Mouse (Mus musculus) stomach, embryonic 16.5 days (tissue): ENCODE results near the gene Slc25a13. TPM values are rescaled to one million over a fixed set of nuclear protein-coding genes. Genes with fewer than 3 reads are reported as not detected.

ENCODE experiments used
- ATAC-seq: fragments of 200-750 bp; cut with Nextera tagmentation; 2 replicates; pipeline ENCODE4 v1.8.0; 2017; ENCODE audit warnings: moderate number of reproducible peaks, moderate TSS enrichment; ENCODE audit not compliant: insufficient read depth, low FRiP score
- H3K27ac ChIP-seq: fragments of 300-500 bp; sonication (generic); 2 replicates; pipeline ENCODE4 v1.5.1; 2014; ENCODE audit warnings: low read length
- H3K27me3 ChIP-seq: fragments of 300-500 bp; sonication (generic); 2 replicates; pipeline ENCODE4 v1.6.1; 2014; ENCODE audit warnings: low read length, control low read depth, mixed read lengths; ENCODE audit not compliant: control insufficient read depth, insufficient read depth
- H3K36me3 ChIP-seq: fragments of 300-500 bp; sonication (generic); 2 replicates; pipeline ENCODE4 v1.6.1; 2014; ENCODE audit warnings: low read length; ENCODE audit not compliant: control insufficient read depth, insufficient read depth
- H3K4me1 ChIP-seq: fragments of 300-500 bp; sonication (generic); 2 replicates; pipeline ENCODE4 v1.6.1; 2014; ENCODE audit warnings: low read length, control low read depth, mixed read lengths; ENCODE audit not compliant: control insufficient read depth, insufficient read depth
- H3K4me2 ChIP-seq: fragments of 300-500 bp; sonication (generic); 2 replicates; pipeline ENCODE4 v1.6.1; 2014; ENCODE audit warnings: low read depth, low read length, mixed read lengths
- H3K4me3 ChIP-seq: fragments of 300-500 bp; sonication (generic); replicated peaks from 2 replicates; pipeline ENCODE4 v1.5.1; 2014; ENCODE audit warnings: mild to moderate bottlenecking, low read length
- H3K9ac ChIP-seq: fragments of 300-500 bp; sonication (generic); 2 replicates; pipeline ENCODE4 v1.6.1; 2014; ENCODE audit warnings: low read length
- H3K9me3 ChIP-seq: fragments of 300-500 bp; sonication (generic); replicated peaks from 2 replicates; pipeline ENCODE4 v1.6.1; 2016; ENCODE audit warnings: low read length, control low read depth; ENCODE audit not compliant: control insufficient read depth
- WGBS: fragments of 180-500 bp; shearing (Covaris S2); extraction: QIAGEN DNeasy Blood & Tissue Kit; methylation state at CpG from one replicate; pipeline ENCODE4 v1.1.7; 2014; 5-methylcytosine and 5-hydroxymethylcytosine counted together
- polyA plus RNA-seq: library from polyadenylated mRNA; unstranded; fragments of >200 nt; fragmentation: Nextera tagmentation; extraction: Ambion mirVana; gene quantifications from 2 replicates; pipeline ENCODE4 v1.2.1, GENCODE M21; 2015

Gene Slc25a13
- polyA plus RNA-seq, 1 experiment from 2014 or later, result 33.3 TPM

GRCm38 (mm10) chr6:6196527-6196926 is 20.4 kb downstream of the Slc25a13 start:
- Histone ChIP-seq H3K4me3 (no peak overlapping the region), H3K4me1 (0 out of 2 replicates have a peak, but pooled peaks cover 7% of the 10 kb centered on the region), H3K4me2 (no peak overlapping the region), H3K27me3 (no peaks in the 10 kb centered on the region), H3K27ac (no peak overlapping the region), H3K36me3 (no peaks in the 10 kb centered on the region), H3K9ac (no peak overlapping the region), H3K9me3 (no peaks in the 10 kb centered on the region)
- no peak for ATAC-seq
- WGBS, result 79% methylated on average over 4 of the region's 4 CpGs

GRCm38 (mm10) chr6:6194831-6195230 is 22.1 kb downstream of the Slc25a13 start:
- 85% methylated on average over 6 of the region's 6 CpGs for WGBS
- no peaks in the 10 kb centered on the region for H3K9me3 ChIP-seq
- no peak for ATAC-seq
- no peak overlapping the region for H3K9ac ChIP-seq
- H3K4me1 ChIP-seq, result 0 out of 2 replicates have a peak, but pooled peaks cover 8% of the 10 kb centered on the region
- no peaks in the 10 kb centered on the region for H3K27me3 ChIP-seq
- H3K4me3 ChIP-seq, result no peak overlapping the region
- H3K4me2 ChIP-seq, result no peak overlapping the region
- no peaks in the 10 kb centered on the region for H3K36me3 ChIP-seq
- no peak overlapping the region for H3K27ac ChIP-seq

- H3K4me2 ChIP-seq, result no peak overlapping the region
- ATAC-seq, result no peak
- H3K4me1 ChIP-seq, result 0 out of 2 replicates have a peak, but pooled peaks cover 8% of the 10 kb centered on the region
- 82% methylated on average over 13 of the region's 13 CpGs for WGBS
- H3K4me3 ChIP-seq, result no peak overlapping the region
- H3K27me3 ChIP-seq, result no peaks in the 10 kb centered on the region
- no peaks in the 10 kb centered on the region for H3K9me3 ChIP-seq
- no peak overlapping the region for H3K9ac ChIP-seq
- H3K27ac ChIP-seq, result no peak overlapping the region
- no peaks in the 10 kb centered on the region for H3K36me3 ChIP-seq
These were observed 23.1 kb downstream of the Slc25a13 start for GRCm38 (mm10) chr6:6193906-6194305.

- no peaks in the 10 kb centered on the region for H3K36me3 ChIP-seq
- no peak overlapping the region for H3K4me2 ChIP-seq
These were observed 24.6 kb downstream of the Slc25a13 start for GRCm38 (mm10) chr6:6192413-6192812.

GRCm38 (mm10) chr6:6191596-6192337 is 25.2 kb downstream of the Slc25a13 start:
- Histone ChIP-seq H3K9me3 (no peaks in the 10 kb centered on the region), H3K27me3 (no peaks in the 10 kb centered on the region), H3K9ac (no peak overlapping the region), H3K4me3 (no peak overlapping the region), H3K4me1 (0 out of 2 replicates have a peak, but pooled peaks cover 8% of the 10 kb centered on the region), H3K4me2 (no peak overlapping the region), H3K36me3 (no peaks in the 10 kb centered on the region), H3K27ac (no peak overlapping the region; the same call in 1 of the 2 replicates)
- no peak for ATAC-seq
- 70% methylated on average over 8 of the region's 8 CpGs for WGBS

More at GRCm38 (mm10) chr6:6192413-6192812, 24.6 kb downstream of the Slc25a13 start:
- Histone ChIP-seq H3K27ac (no peak overlapping the region), H3K4me1 (0 out of 2 replicates have a peak, but pooled peaks cover 8% of the 10 kb centered on the region), H3K9ac (no peak overlapping the region), H3K4me3 (no peak overlapping the region), H3K9me3 (no peaks in the 10 kb centered on the region), H3K27me3 (no peaks in the 10 kb centered on the region)
- ATAC-seq, result no peak
- WGBS, result 47% methylated on average over 7 of the region's 7 CpGs

GRCm38 (mm10) chr6:6188970-6189369 is 28.0 kb downstream of the Slc25a13 start:
- H3K4me1 ChIP-seq, result 0 out of 2 replicates have a peak, but pooled peaks cover 8% of the 10 kb centered on the region
- H3K9ac ChIP-seq, result no peak overlapping the region
- no peaks in the 10 kb centered on the region for H3K27me3 ChIP-seq
- WGBS, result 77% methylated on average over 6 of the region's 6 CpGs
- H3K36me3 ChIP-seq, result no peaks in the 10 kb centered on the region
- no peak overlapping the region for H3K27ac ChIP-seq
- H3K4me2 ChIP-seq, result no peak overlapping the region
- no peak for ATAC-seq
- no peaks in the 10 kb centered on the region for H3K9me3 ChIP-seq
- no peak overlapping the region for H3K4me3 ChIP-seq

- Histone ChIP-seq H3K36me3 (no peaks in the 10 kb centered on the region), H3K27me3 (no peaks in the 10 kb centered on the region), H3K27ac (no peak overlapping the region), H3K9ac (no peak overlapping the region), H3K4me3 (no peak overlapping the region), H3K9me3 (no peaks in the 10 kb centered on the region), H3K4me1 (0 out of 2 replicates have a peak, but pooled peaks cover 6% of the 10 kb centered on the region), H3K4me2 (no peak overlapping the region)
- ATAC-seq, result no peak
- 76% methylated on average over 4 of the region's 4 CpGs for WGBS
These were observed 30.5 kb downstream of the Slc25a13 start for GRCm38 (mm10) chr6:6186468-6186867.

- H3K4me1 ChIP-seq, result 0 out of 2 replicates have a peak, but pooled peaks cover 6% of the 10 kb centered on the region
- no peaks in the 10 kb centered on the region for H3K27me3 ChIP-seq
- no peak for ATAC-seq
- no peaks in the 10 kb centered on the region for H3K36me3 ChIP-seq
- H3K4me3 ChIP-seq, result no peak overlapping the region
- no peak overlapping the region for H3K4me2 ChIP-seq
- H3K9me3 ChIP-seq, result no peaks in the 10 kb centered on the region
- H3K27ac ChIP-seq, result no peak overlapping the region
- no peak overlapping the region for H3K9ac ChIP-seq
- 47% methylated on average over 3 of the region's 3 CpGs for WGBS
These were observed 31.3 kb downstream of the Slc25a13 start for GRCm38 (mm10) chr6:6185735-6186068.

- no peak overlapping the region for H3K27ac ChIP-seq
- H3K36me3 ChIP-seq, result no peaks in the 10 kb centered on the region
- H3K4me3 ChIP-seq, result no peak overlapping the region
- no peak overlapping the region for H3K4me2 ChIP-seq
- no peaks in the 10 kb centered on the region for H3K9me3 ChIP-seq
- 41% methylated on average over 7 of the region's 7 CpGs for WGBS
- no peak overlapping the region for H3K9ac ChIP-seq
- H3K27me3 ChIP-seq, result no peaks in the 10 kb centered on the region
- 0 out of 2 replicates have a peak, but pooled peaks have one; percentile 21 for ATAC-seq
- 0 out of 2 replicates have a peak, but pooled peaks cover 6% of the 10 kb centered on the region for H3K4me1 ChIP-seq
These were observed 31.8 kb downstream of the Slc25a13 start for GRCm38 (mm10) chr6:6184921-6185734.
